Mouse (Mus musculus) stomach, postnatal 0 days (tissue): Measurements from ENCODE around the gene Arid1a. TPM values are rescaled to one million over a fixed set of nuclear protein-coding genes. Genes with fewer than 3 reads are reported as not detected.
"Not testable (repeated sequence)": the region's sequence is repeated elsewhere in the genome, so short reads cannot be mapped to it uniquely, and the experiment has no call there.

ENCODE experiments used
- ATAC-seq: fragments of 200-750 bp; cut with Nextera tagmentation; 2 replicates; pipeline ENCODE4 v1.8.0; 2017; ENCODE audit not compliant: low FRiP score, low TSS enrichment
- DNase-seq: peaks from one replicate; pipeline ENCODE4 v3.0.0-alpha.2; 2016; ENCODE audit warnings: low spot score
- H3K27ac ChIP-seq: fragments of 300-500 bp; sonication (generic); replicated peaks from 2 replicates; pipeline ENCODE4 v1.5.1; 2014; ENCODE audit warnings: mild to moderate bottlenecking, control low read depth
- H3K27me3 ChIP-seq: fragments of 300-500 bp; sonication (generic); 2 replicates; pipeline ENCODE4 v1.6.1; 2014; ENCODE audit warnings: low read length; ENCODE audit not compliant: control insufficient read depth, insufficient read depth
- H3K36me3 ChIP-seq: fragments of 300-500 bp; sonication (generic); 2 replicates; pipeline ENCODE4 v1.6.1; 2014; ENCODE audit warnings: low read length, mixed read lengths; ENCODE audit not compliant: control insufficient read depth, insufficient read depth
- H3K4me1 ChIP-seq: fragments of 300-500 bp; sonication (generic); replicated peaks from 2 replicates; pipeline ENCODE4 v1.6.1; 2014; ENCODE audit warnings: antibody characterized with exemption; ENCODE audit not compliant: control insufficient read depth, insufficient read depth
- H3K4me2 ChIP-seq: fragments of 300-500 bp; sonication (generic); replicated peaks from 2 replicates; pipeline ENCODE4 v1.6.1; 2014; ENCODE audit warnings: low read depth, mild to moderate bottlenecking, control low read depth, moderate library complexity
- H3K4me3 ChIP-seq: fragments of 300-500 bp; sonication (generic); 2 replicates; pipeline ENCODE4 v1.5.1; 2014; ENCODE audit warnings: low read depth, low read length, control low read depth
- H3K9ac ChIP-seq: fragments of 300-500 bp; sonication (generic); 2 replicates; pipeline ENCODE4 v1.6.1; 2014; ENCODE audit warnings: mild to moderate bottlenecking, low read length, control low read depth, mixed read lengths
- H3K9me3 ChIP-seq: fragments of 300-500 bp; sonication (generic); 2 replicates; pipeline ENCODE4 v1.6.1; 2016; ENCODE audit warnings: low read length; ENCODE audit not compliant: control insufficient read depth
- CTCF ChIP-seq: IDR thresholded peaks from 2 replicates; pipeline ENCODE4 v1.5.1; 2016; ENCODE audit warnings: antibody characterized with exemption, low read depth, mild to moderate bottlenecking, moderate library complexity
- EP300 ChIP-seq: optimal IDR thresholded peaks from 2 replicates; pipeline ENCODE3; 2016; ENCODE audit warnings: antibody characterized with exemption
- WGBS: fragments of 180-500 bp; shearing (Covaris S2); extraction: QIAGEN DNeasy Blood & Tissue Kit; methylation state at CpG from one replicate; pipeline ENCODE4 v1.1.7; 2014; 5-methylcytosine and 5-hydroxymethylcytosine counted together
- polyA plus RNA-seq: library from polyadenylated mRNA; unstranded; fragments of >200 nt; fragmentation: Nextera tagmentation; extraction: Ambion mirVana; gene quantifications from 2 replicates; pipeline ENCODE4 v1.2.1, GENCODE M21; 2015

Arid1a gene
- polyA plus RNA-seq, 1 experiment from 2014 or later: 8.7 TPM

DNA sequence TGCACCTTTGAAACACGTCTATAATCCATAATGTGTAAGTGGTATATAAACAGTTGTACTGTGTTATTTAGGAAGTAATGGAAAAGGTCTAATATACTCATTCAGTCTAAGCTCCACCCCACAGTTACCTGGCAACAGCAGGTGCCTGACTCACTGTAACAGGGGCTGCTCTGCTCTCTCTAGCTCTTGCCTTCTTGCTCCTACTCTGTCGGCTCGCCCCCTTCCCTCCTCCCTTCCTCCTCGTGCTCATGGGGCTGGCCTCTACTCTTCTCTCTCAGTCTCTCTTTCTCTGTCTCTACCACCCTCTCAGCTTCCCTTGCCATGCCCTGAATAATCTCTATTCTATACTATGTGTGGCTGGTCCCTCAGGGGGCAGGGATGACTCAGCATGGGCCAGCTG lies 99.6 kb downstream of the Arid1a start:
- H3K4me3 ChIP-seq: no peak overlapping the region
- no peak overlapping the region for H3K27ac ChIP-seq
- H3K27me3 ChIP-seq: no peaks in the 10 kb centered on the region
- DNase-seq: no peak
- no peaks in the 10 kb centered on the region for H3K9me3 ChIP-seq
- no peak for ATAC-seq
- H3K36me3 ChIP-seq: no peaks in the 10 kb centered on the region
- H3K4me2 ChIP-seq: no peak overlapping the region
- 19% methylated on average over 4 of the region's 4 CpGs for WGBS
- H3K9ac ChIP-seq: no peak overlapping the region
- TF ChIP-seq EP300 (no peak), CTCF (no peak)
- H3K4me1 ChIP-seq: peaks cover 5% of the 10 kb centered on the region

DNA sequence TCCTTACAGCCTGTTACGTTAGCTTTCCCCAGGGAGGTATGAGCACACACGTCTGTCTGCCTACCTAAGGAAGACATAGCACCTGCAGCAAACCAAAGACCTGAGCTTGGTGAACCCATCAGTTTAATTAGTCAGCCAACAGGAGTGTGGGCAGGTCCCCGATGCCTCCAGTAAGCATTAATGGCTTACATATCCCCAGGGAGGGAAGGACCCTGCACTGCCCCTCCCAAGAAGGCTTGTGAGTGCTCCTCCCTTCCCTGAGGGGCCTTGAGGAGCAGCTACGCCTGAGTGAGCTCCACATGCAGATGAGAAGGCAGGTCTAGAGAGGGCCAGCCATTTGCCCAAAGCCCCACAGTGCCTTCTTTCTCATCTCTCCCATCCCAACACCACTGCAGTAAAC lies 100.3 kb downstream of the Arid1a start:
- DNase-seq (no peak), ATAC-seq (no peak)
- TF ChIP-seq CTCF (no peak), EP300 (no peak)
- 59% methylated on average over 4 of the region's 4 CpGs for WGBS
- peaks cover 5% of the 10 kb centered on the region for H3K4me1 ChIP-seq
- no peak overlapping the region for H3K4me3 ChIP-seq
- no peak overlapping the region for H3K9ac ChIP-seq
- no peak overlapping the region for H3K27ac ChIP-seq
- no peaks in the 10 kb centered on the region for H3K27me3 ChIP-seq
- H3K9me3 ChIP-seq: no peaks in the 10 kb centered on the region
- no peak overlapping the region for H3K4me2 ChIP-seq
- H3K36me3 ChIP-seq: no peaks in the 10 kb centered on the region

DNA sequence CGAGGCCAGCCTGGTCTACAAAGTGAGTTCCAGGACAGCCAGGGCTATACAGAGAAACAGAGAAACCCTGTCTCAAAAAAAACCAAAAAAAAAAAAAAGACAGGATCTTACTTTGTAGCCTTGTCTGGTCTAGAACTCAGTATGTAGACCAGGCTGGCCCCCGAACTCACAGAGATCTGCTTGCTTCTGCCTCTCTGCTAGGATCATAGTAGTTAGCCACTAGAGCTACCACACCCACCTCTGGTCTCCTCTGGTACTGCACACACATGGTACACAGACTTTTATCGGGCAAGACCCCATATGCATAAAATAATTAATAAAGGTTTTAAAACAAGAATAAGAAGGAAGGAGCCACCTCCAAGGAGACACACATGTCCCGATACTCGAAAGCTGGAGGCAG lies 102.5 kb downstream of the Arid1a start:
- not testable (repeated sequence) for H3K9ac ChIP-seq, H3K4me1 ChIP-seq, H3K4me3 ChIP-seq, DNase-seq, H3K27me3 ChIP-seq, H3K27ac ChIP-seq, H3K4me2 ChIP-seq, H3K9me3 ChIP-seq, ATAC-seq, H3K36me3 ChIP-seq
- peak; percentile 24 for TF ChIP-seq CTCF
- 95% methylated on average over 5 of the region's 5 CpGs for WGBS

DNA sequence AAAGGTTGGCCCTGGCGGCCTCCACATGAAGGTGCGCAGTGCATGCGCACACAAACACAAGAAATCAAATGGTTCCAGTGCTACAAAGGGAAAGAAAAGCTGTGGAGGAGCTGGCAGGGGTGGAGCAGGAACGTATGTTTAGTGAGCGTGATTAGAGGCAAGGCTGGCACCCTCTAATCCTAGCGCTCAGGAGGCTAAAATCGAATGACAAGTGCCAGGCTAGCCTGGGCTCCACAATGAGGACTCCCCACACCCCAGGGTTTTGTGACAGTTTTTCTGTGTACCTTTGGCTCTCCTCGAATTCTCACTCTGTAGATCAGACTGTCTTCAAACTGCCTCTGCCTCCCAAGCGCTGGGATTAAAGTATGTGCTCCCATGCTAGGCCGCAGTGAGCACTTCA lies 103.8 kb downstream of the Arid1a start:
- H3K36me3 ChIP-seq: no peaks in the 10 kb centered on the region
- no peak overlapping the region for H3K9ac ChIP-seq
- WGBS: 71% methylated on average over 10 of the region's 10 CpGs
- no peak for DNase-seq
- TF ChIP-seq EP300: no peak
- no peak for TF ChIP-seq CTCF
- H3K27ac ChIP-seq: no peak overlapping the region
- ATAC-seq: 0 out of 2 replicates have a peak, but pooled peaks have one; percentile 31
- H3K27me3 ChIP-seq: no peaks in the 10 kb centered on the region
- no peaks in the 10 kb centered on the region for H3K9me3 ChIP-seq
- H3K4me3 ChIP-seq: no peak overlapping the region
- H3K4me1 ChIP-seq: no peaks in the 10 kb centered on the region
- H3K4me2 ChIP-seq: no peak overlapping the region

DNA sequence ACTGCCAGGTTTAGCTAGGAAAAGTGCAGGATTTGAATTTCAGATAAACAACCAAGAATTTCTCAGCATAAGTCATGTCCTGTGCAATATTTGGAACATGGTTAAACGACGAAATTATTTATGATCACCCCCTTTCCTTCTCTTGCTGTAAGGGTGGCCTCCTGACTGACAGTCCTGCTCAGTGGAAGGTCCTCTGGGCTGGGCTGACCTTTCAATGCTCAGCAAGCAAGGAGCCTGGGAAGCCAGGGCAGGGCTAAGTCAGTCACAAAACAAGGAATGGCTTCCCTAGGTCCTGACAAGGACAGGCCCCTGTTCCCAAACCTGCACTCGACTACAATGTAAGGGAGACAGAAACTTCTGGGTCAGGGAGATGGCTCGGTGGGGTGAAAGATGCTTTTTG lies 104.6 kb downstream of the Arid1a start:
- H3K4me3 ChIP-seq: no peak overlapping the region
- ATAC-seq (no peak), DNase-seq (no peak)
- no peaks in the 10 kb centered on the region for H3K4me1 ChIP-seq
- no peak overlapping the region for H3K9ac ChIP-seq
- 33% methylated on average over 4 of the region's 4 CpGs for WGBS
- no peak overlapping the region for H3K27ac ChIP-seq
- H3K27me3 ChIP-seq: no peaks in the 10 kb centered on the region
- H3K36me3 ChIP-seq: no peaks in the 10 kb centered on the region
- no peaks in the 10 kb centered on the region for H3K9me3 ChIP-seq
- TF ChIP-seq CTCF (no peak), EP300 (no peak)
- H3K4me2 ChIP-seq: no peak overlapping the region

- DNase-seq: no peak
- no peak for ATAC-seq
- H3K4me3 ChIP-seq: no peak overlapping the region
- H3K27ac ChIP-seq: no peak overlapping the region
- 38% methylated on average over 10 of the region's 10 CpGs for WGBS
- no peak overlapping the region for H3K9ac ChIP-seq
- TF ChIP-seq CTCF (no peak), EP300 (no peak)
- H3K4me2 ChIP-seq: no peak overlapping the region
- H3K4me1 ChIP-seq: no peaks in the 10 kb centered on the region
- no peaks in the 10 kb centered on the region for H3K36me3 ChIP-seq
- H3K27me3 ChIP-seq: no peaks in the 10 kb centered on the region
- H3K9me3 ChIP-seq: no peaks in the 10 kb centered on the region
Measured at GRCm38 (mm10) chr4:133651445-133651844, 105.1 kb downstream of the Arid1a start.
